Mouse (Mus musculus): ENCODE data around the gene Hist1h2ai. TPM values are rescaled to one million over a fixed set of nuclear protein-coding genes. Genes with fewer than 3 reads are reported as not detected.
"Not testable (repeated sequence)": the region's sequence is repeated elsewhere in the genome, so short reads cannot be mapped to it uniquely, and the experiment has no call there.

Gene Hist1h2ai
- polyA plus RNA-seq, 1 experiment from 2014 or later, result 7.5 TPM

- not testable (repeated sequence) for H3K36me3 ChIP-seq (replicated peaks; ENCODE audit: control insufficient read depth, insufficient read depth); H3K27me3 ChIP-seq (ENCODE audit: control insufficient read depth, insufficient read depth, low read length); H3K9me3 ChIP-seq (ENCODE audit: control insufficient read depth, low read length)
- peak within 1 kb of the TSS; percentile 75 for H3K9ac ChIP-seq
- ATAC-seq (ENCODE audit: low FRiP score) (peak; percentile 91), DNase-seq (ENCODE audit: low spot score) (peak; percentile 95)
- peaks cover 39% of the 10 kb centered on the region for H3K4me1 ChIP-seq (replicated peaks; ENCODE audit: control insufficient read depth, insufficient read depth, low read length)
- H3K27ac ChIP-seq, result peak within 1 kb of the TSS; percentile 86
- peak within 1 kb of the TSS; percentile 90 for H3K4me2 ChIP-seq (replicated peaks)
- WGBS, result 0% methylated on average over 43 of the region's 56 CpGs
- peak within 1 kb of the TSS; percentile 53 for H3K4me3 ChIP-seq (replicated peaks; ENCODE audit: low read length)
These were observed 34.2 kb downstream of the Hist1h2ai start, which contains the start of gene Hist1h4k for GRCm38 (mm10) chr13:21750159-21751017. Gene Hist1h4k (minus strand): TSS chr13:21750505.

- Histone ChIP-seq H3K9ac (no peak overlapping the region), H3K9me3 (ENCODE audit: control insufficient read depth, low read length) (no peaks in the 10 kb centered on the region), H3K27ac (no peak overlapping the region), H3K27me3 (ENCODE audit: control insufficient read depth, insufficient read depth, low read length) (no peaks in the 10 kb centered on the region), H3K36me3 (replicated peaks; ENCODE audit: control insufficient read depth, insufficient read depth) (no peaks in the 10 kb centered on the region), H3K4me1 (replicated peaks; ENCODE audit: control insufficient read depth, insufficient read depth, low read length) (peaks cover 39% of the 10 kb centered on the region), H3K4me2 (replicated peaks) (no peak overlapping the region), H3K4me3 (replicated peaks; ENCODE audit: low read length) (no peak overlapping the region)
- no peak for ATAC-seq (ENCODE audit: low FRiP score)
- DNase-seq (ENCODE audit: low spot score), result no peak
These were observed 35.2 kb downstream of the Hist1h2ai start for GRCm38 (mm10) chr13:21751417-21751816.

GRCm38 (mm10) chr13:21751827-21752226, 35.6 kb downstream of the Hist1h2ai start:
- H3K4me2 ChIP-seq (replicated peaks), result no peak overlapping the region
- ATAC-seq (ENCODE audit: low FRiP score), result no peak
- no peaks in the 10 kb centered on the region for H3K9me3 ChIP-seq (ENCODE audit: control insufficient read depth, low read length)
- no peak for DNase-seq (ENCODE audit: low spot score)
- H3K27me3 ChIP-seq (ENCODE audit: control insufficient read depth, insufficient read depth, low read length), result no peaks in the 10 kb centered on the region
- H3K9ac ChIP-seq, result no peak overlapping the region
- no peak overlapping the region for H3K27ac ChIP-seq
- H3K4me1 ChIP-seq (replicated peaks; ENCODE audit: control insufficient read depth, insufficient read depth, low read length), result peaks cover 39% of the 10 kb centered on the region
- H3K36me3 ChIP-seq (replicated peaks; ENCODE audit: control insufficient read depth, insufficient read depth), result no peaks in the 10 kb centered on the region
- 75% methylated on average over 3 of the region's 3 CpGs for WGBS
- H3K4me3 ChIP-seq (replicated peaks; ENCODE audit: low read length), result no peak overlapping the region

GRCm38 (mm10) chr13:21752356-21752755, 36.1 kb downstream of the Hist1h2ai start:
- peaks cover 37% of the 10 kb centered on the region for H3K4me1 ChIP-seq (replicated peaks; ENCODE audit: control insufficient read depth, insufficient read depth, low read length)
- H3K9me3 ChIP-seq (ENCODE audit: control insufficient read depth, low read length), result no peaks in the 10 kb centered on the region
- H3K36me3 ChIP-seq (replicated peaks; ENCODE audit: control insufficient read depth, insufficient read depth), result no peaks in the 10 kb centered on the region
- ATAC-seq (ENCODE audit: low FRiP score) (no peak), DNase-seq (ENCODE audit: low spot score) (no peak)
- 68% methylated on average over 3 of the region's 3 CpGs for WGBS
- H3K27me3 ChIP-seq (ENCODE audit: control insufficient read depth, insufficient read depth, low read length), result no peaks in the 10 kb centered on the region
- H3K4me3 ChIP-seq (replicated peaks; ENCODE audit: low read length), result no peak overlapping the region
- H3K4me2 ChIP-seq (replicated peaks), result peak overlapping the region; percentile 87; the same call in 1 of the 2 replicates
- no peak overlapping the region for H3K27ac ChIP-seq
- no peak overlapping the region for H3K9ac ChIP-seq

- ATAC-seq (ENCODE audit: low FRiP score) (no peak), DNase-seq (ENCODE audit: low spot score) (peak; percentile 25)
- WGBS, result 3% methylated on average over 9 of the region's 10 CpGs
- peak overlapping the region; percentile 90 for H3K27ac ChIP-seq
- no peaks in the 10 kb centered on the region for H3K36me3 ChIP-seq (replicated peaks; ENCODE audit: control insufficient read depth, insufficient read depth)
- H3K4me3 ChIP-seq (replicated peaks; ENCODE audit: low read length), result peak overlapping the region; percentile 38
- H3K9ac ChIP-seq, result peak overlapping the region; percentile 61
- H3K4me1 ChIP-seq (replicated peaks; ENCODE audit: control insufficient read depth, insufficient read depth, low read length), result peaks cover 33% of the 10 kb centered on the region
- H3K4me2 ChIP-seq (replicated peaks), result peak overlapping the region; percentile 87
- H3K27me3 ChIP-seq (ENCODE audit: control insufficient read depth, insufficient read depth, low read length), result no peaks in the 10 kb centered on the region
- H3K9me3 ChIP-seq (ENCODE audit: control insufficient read depth, low read length), result no peaks in the 10 kb centered on the region
These were observed 36.9 kb downstream of the Hist1h2ai start for GRCm38 (mm10) chr13:21753051-21753523.

DNA sequence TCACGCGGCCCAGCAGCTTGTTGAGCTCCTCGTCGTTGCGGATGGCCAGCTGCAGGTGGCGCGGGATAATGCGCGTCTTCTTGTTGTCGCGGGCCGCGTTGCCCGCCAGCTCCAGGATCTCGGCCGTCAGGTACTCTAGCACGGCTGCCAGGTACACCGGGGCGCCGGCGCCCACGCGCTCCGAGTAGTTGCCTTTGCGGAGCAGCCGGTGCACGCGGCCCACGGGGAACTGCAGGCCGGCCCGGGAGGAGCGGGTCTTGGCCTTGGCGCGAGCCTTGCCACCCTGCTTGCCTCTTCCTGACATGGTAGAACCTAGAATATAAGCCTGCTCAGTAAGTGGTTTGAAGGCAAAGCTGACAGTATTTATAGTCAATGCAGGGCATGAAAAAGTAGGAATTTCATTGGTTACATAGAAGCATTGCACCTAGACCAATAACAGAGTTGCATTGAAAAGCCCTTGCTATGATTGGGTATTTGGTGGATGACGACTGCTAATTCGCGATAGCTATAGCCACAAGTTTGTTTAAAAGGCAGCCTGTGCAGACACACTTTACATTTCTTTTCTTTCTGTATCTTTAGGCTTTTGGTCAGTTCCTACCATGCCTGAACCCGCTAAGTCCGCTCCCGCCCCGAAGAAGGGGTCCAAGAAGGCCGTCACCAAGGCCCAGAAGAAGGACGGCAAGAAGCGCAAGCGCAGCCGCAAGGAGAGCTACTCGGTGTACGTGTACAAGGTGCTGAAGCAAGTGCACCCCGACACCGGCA, 37.5 kb downstream of the Hist1h2ai start, which contains the start of the genes Hist1h2ak and Hist1h2bn:
Gene Hist1h2ak, minus strand, starts transcription at position 304 of the 762 bp plus-strand sequence.
Gene Hist1h2bn, plus strand, starts transcription at position 600 of the 762 bp plus-strand sequence.
- not testable (repeated sequence) for H3K9me3 ChIP-seq (ENCODE audit: control insufficient read depth, low read length); H3K36me3 ChIP-seq (replicated peaks; ENCODE audit: control insufficient read depth, insufficient read depth); H3K27me3 ChIP-seq (ENCODE audit: control insufficient read depth, insufficient read depth, low read length)
- Histone ChIP-seq H3K9ac (peak within 1 kb of the TSS; percentile 61), H3K4me2 (replicated peaks) (peak within 1 kb of the TSS; percentile 87), H3K4me1 (replicated peaks; ENCODE audit: control insufficient read depth, insufficient read depth, low read length) (peaks cover 28% of the 10 kb centered on the region), H3K4me3 (replicated peaks; ENCODE audit: low read length) (peak within 1 kb of the TSS; percentile 38), H3K27ac (peak within 1 kb of the TSS; percentile 90)
- DNase-seq (ENCODE audit: low spot score), result peak; percentile 93
- peak; percentile 95 for ATAC-seq (ENCODE audit: low FRiP score)
- under 1% methylated on average over 45 of the region's 50 CpGs for WGBS

DNA sequence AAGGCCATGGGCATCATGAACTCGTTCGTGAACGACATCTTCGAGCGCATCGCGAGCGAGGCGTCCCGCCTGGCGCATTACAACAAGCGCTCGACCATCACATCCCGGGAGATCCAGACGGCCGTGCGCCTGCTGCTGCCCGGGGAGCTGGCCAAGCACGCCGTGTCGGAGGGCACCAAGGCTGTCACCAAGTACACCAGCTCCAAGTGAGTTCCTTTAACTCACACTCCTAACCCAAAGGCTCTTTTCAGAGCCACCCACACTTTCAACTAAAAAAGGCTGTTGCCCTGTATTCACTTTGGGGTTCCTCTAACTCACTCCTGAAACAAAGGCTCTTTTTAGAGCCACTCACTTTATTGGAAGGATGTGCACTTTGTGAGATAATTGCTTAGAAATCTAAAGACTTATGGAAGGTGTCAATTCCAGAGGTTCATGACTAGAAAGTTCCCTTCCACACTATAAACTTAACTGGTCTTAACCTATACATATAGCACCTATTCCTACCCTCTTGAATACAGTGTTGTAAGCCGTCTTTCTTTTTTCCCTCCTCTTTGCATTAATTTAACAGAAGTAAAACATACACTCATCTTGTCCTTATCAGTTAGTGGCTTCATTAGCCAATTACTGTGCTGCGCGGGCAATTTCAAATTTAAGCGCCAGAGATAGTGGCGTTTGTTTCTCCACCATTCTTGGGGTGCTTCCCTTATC, 38.2 kb downstream of the Hist1h2ai start:
- under 1% methylated on average over 16 of the region's 26 CpGs for WGBS
- H3K4me3 ChIP-seq (replicated peaks; ENCODE audit: low read length), result peak overlapping the region; percentile 38
- ATAC-seq (ENCODE audit: low FRiP score); H3K9me3 ChIP-seq (ENCODE audit: control insufficient read depth, low read length); H3K27me3 ChIP-seq (ENCODE audit: control insufficient read depth, insufficient read depth, low read length); H3K36me3 ChIP-seq (replicated peaks; ENCODE audit: control insufficient read depth, insufficient read depth): not testable (repeated sequence)
- peak overlapping the region; percentile 54 for H3K9ac ChIP-seq
- H3K4me2 ChIP-seq (replicated peaks), result peak overlapping the region; percentile 87
- DNase-seq (ENCODE audit: low spot score), result peak; percentile 56
- peak overlapping the region; percentile 16; the same call in 1 of the 2 replicates for H3K27ac ChIP-seq
- peaks cover 21% of the 10 kb centered on the region for H3K4me1 ChIP-seq (replicated peaks; ENCODE audit: control insufficient read depth, insufficient read depth, low read length)

GRCm38 (mm10) chr13:21755707-21756106, 39.5 kb downstream of the Hist1h2ai start:
- H3K4me3 ChIP-seq (replicated peaks; ENCODE audit: low read length), result no peak overlapping the region
- H3K27me3 ChIP-seq (ENCODE audit: control insufficient read depth, insufficient read depth, low read length), result no peaks in the 10 kb centered on the region
- no peak overlapping the region for H3K27ac ChIP-seq
- no peak for DNase-seq (ENCODE audit: low spot score)
- 70% methylated on average over 1 of the region's 1 CpGs for WGBS
- no peaks in the 10 kb centered on the region for H3K36me3 ChIP-seq (replicated peaks; ENCODE audit: control insufficient read depth, insufficient read depth)
- H3K9me3 ChIP-seq (ENCODE audit: control insufficient read depth, low read length), result no peaks in the 10 kb centered on the region
- no peak for ATAC-seq (ENCODE audit: low FRiP score)
- no peak overlapping the region for H3K9ac ChIP-seq
- peaks cover 19% of the 10 kb centered on the region for H3K4me1 ChIP-seq (replicated peaks; ENCODE audit: control insufficient read depth, insufficient read depth, low read length)
- H3K4me2 ChIP-seq (replicated peaks), result no peak overlapping the region

All from hindbrain, embryonic 14.5 days (tissue).